Mouse (Mus musculus) effector memory CD4-positive, alpha-beta T cell, adult 5 months (primary cell): ENCODE data around the gene Mgat5b. TPM values are rescaled to one million over a fixed set of nuclear protein-coding genes. Genes with fewer than 3 reads are reported as not detected.

Experiments used
- polyA plus RNA-seq: library from polyadenylated mRNA; unstranded; fragments of 100-300 nt; shearing (Covaris generic); gene quantifications from one replicate; pipeline ENCODE4 v1.2.1, GENCODE M21; 2017

The Mgat5b gene
- not detected for polyA plus RNA-seq

GRCm38 (mm10) chr11:116918323-116919185 is at the start of gene Mgat5b:
TSS of gene Mgat5b (plus strand) at chr11:116918863.

Other genes starting within 250 kb of the Mgat5b start
- 1.0 TPM for gene St6galnac1, start 143.4 kb upstream of the Mgat5b start, polyA plus RNA-seq
- not detected for gene Mxra7, start 90.8 kb upstream of the Mgat5b start, polyA plus RNA-seq
- gene Mettl23, start 75.6 kb upstream of the Mgat5b start, polyA plus RNA-seq: 121 TPM
- gene Jmjd6, start 75.4 kb upstream of the Mgat5b start, polyA plus RNA-seq: 101 TPM
- 16.3 TPM for gene Mfsd11, start 66.4 kb upstream of the Mgat5b start, polyA plus RNA-seq
- gene Srsf2, start 65.8 kb upstream of the Mgat5b start, polyA plus RNA-seq: 394 TPM
- gene Sec14l1, start 196.3 kb downstream of the Mgat5b start, polyA plus RNA-seq: 45.3 TPM